Mouse (Mus musculus) hindlimb bud, embryonic 11.5 days (tissue): ENCODE data around the gene Gtsf1l.

Source experiments
- DNase-seq: peaks from one replicate; pipeline ENCODE4 v3.0.0-alpha.2; 2012; ENCODE audit warnings: low read depth, low spot score; ENCODE audit errors: extremely low spot score

Gene Gtsf1l

GRCm38 (mm10) chr2:163087728-163088127 lies at the start of gene Gtsf1l:
Gene Gtsf1l (minus strand): TSS chr2:163087855.
- no peak for DNase-seq

- DNase-seq: no peak
Measured at GRCm38 (mm10) chr2:163136996-163137395, 49.3 kb upstream of the Gtsf1l start.

GRCm38 (mm10) chr2:163135931-163136330 lies 48.3 kb upstream of the Gtsf1l start:
- DNase-seq: no peak

GRCm38 (mm10) chr2:163132314-163132713 lies 44.7 kb upstream of the Gtsf1l start:
- DNase-seq: no peak

GRCm38 (mm10) chr2:163130837-163131236 lies 43.2 kb upstream of the Gtsf1l start:
- no peak for DNase-seq

GRCm38 (mm10) chr2:163123496-163123895 lies 35.8 kb upstream of the Gtsf1l start:
- no peak for DNase-seq

- DNase-seq: peak; percentile 12
Measured at GRCm38 (mm10) chr2:163122319-163122718, 34.7 kb upstream of the Gtsf1l start.

GRCm38 (mm10) chr2:163121353-163121660 lies 33.7 kb upstream of the Gtsf1l start:
- no peak for DNase-seq

GRCm38 (mm10) chr2:163120626-163121352 lies 33.1 kb upstream of the Gtsf1l start:
- no peak for DNase-seq

- no peak for DNase-seq
Measured at GRCm38 (mm10) chr2:163111413-163112201, 24.0 kb upstream of the Gtsf1l start.

GRCm38 (mm10) chr2:163110706-163111105 lies 23.1 kb upstream of the Gtsf1l start:
- DNase-seq: no peak

GRCm38 (mm10) chr2:163108385-163108784 lies 20.7 kb upstream of the Gtsf1l start:
- no peak for DNase-seq

- DNase-seq: no peak
Measured at GRCm38 (mm10) chr2:163104086-163104770, 16.6 kb upstream of the Gtsf1l start.

GRCm38 (mm10) chr2:163102900-163103653 lies 15.4 kb upstream of the Gtsf1l start:
- DNase-seq: no peak

GRCm38 (mm10) chr2:163102216-163102615 lies 14.6 kb upstream of the Gtsf1l start:
- DNase-seq: no peak

- peak; percentile 44 for DNase-seq
Measured at GRCm38 (mm10) chr2:163101646-163102203, 14.1 kb upstream of the Gtsf1l start.

GRCm38 (mm10) chr2:163100551-163100950 lies 12.9 kb upstream of the Gtsf1l start:
- DNase-seq: no peak

GRCm38 (mm10) chr2:163099919-163100318 lies 12.3 kb upstream of the Gtsf1l start:
- DNase-seq: no peak

- no peak for DNase-seq
Measured at GRCm38 (mm10) chr2:163095784-163096183, 8.1 kb upstream of the Gtsf1l start.

GRCm38 (mm10) chr2:163094909-163095308 lies 7.3 kb upstream of the Gtsf1l start:
- DNase-seq: no peak
